Mouse (Mus musculus) liver, embryonic 16.5 days (tissue): ENCODE results near the gene Unc119b. TPM values are rescaled to one million over a fixed set of nuclear protein-coding genes. Genes with fewer than 3 reads are reported as not detected.
A peak's percentile ranks its signal among the peaks of the same experiment; 100 is the strongest.

ENCODE experiments used
- ATAC-seq: fragments of 200-750 bp; cut with Nextera tagmentation; 2 replicates; pipeline ENCODE4 v1.8.0; 2017; ENCODE audit warnings: low read depth, mild to moderate bottlenecking, moderate number of reproducible peaks, moderate library complexity
- H3K27ac ChIP-seq: fragments of 300-500 bp; sonication (generic); 2 replicates; pipeline ENCODE4 v1.5.1; 2014; ENCODE audit warnings: mild to moderate bottlenecking, low read length
- H3K27me3 ChIP-seq: fragments of 300-500 bp; sonication (generic); 2 replicates; pipeline ENCODE4 v1.6.1; 2014; ENCODE audit warnings: low read depth, low read length, mixed read lengths; ENCODE audit not compliant: control insufficient read depth, insufficient read depth
- H3K36me3 ChIP-seq: fragments of 300-500 bp; sonication (generic); 2 replicates; pipeline ENCODE4 v1.6.1; 2014; ENCODE audit warnings: mild to moderate bottlenecking; ENCODE audit not compliant: control insufficient read depth, insufficient read depth
- H3K4me1 ChIP-seq: fragments of 300-500 bp; sonication (generic); 2 replicates; pipeline ENCODE4 v1.6.1; 2014; ENCODE audit warnings: low read depth, low read length, mixed read lengths; ENCODE audit not compliant: control insufficient read depth
- H3K4me2 ChIP-seq: fragments of 300-500 bp; sonication (generic); 2 replicates; pipeline ENCODE4 v1.6.1; 2014; ENCODE audit warnings: low read depth, low read length, mixed read lengths
- H3K4me3 ChIP-seq: fragments of 300-500 bp; sonication (generic); 2 replicates; pipeline ENCODE4 v1.5.1; 2014; ENCODE audit warnings: low read depth, mild to moderate bottlenecking, low read length
- H3K9ac ChIP-seq: fragments of 300-500 bp; sonication (generic); 2 replicates; pipeline ENCODE4 v1.6.1; 2014; ENCODE audit warnings: low read depth, low read length
- H3K9me3 ChIP-seq: fragments of 300-500 bp; sonication (generic); replicated peaks from 2 replicates; pipeline ENCODE4 v1.6.1; 2016; ENCODE audit warnings: low read length; ENCODE audit not compliant: control insufficient read depth
- WGBS: fragments of 180-500 bp; shearing (Covaris S2); extraction: QIAGEN DNeasy Blood & Tissue Kit; methylation state at CpG from one replicate; pipeline ENCODE4 v1.1.7; 2014; ENCODE audit not compliant: insufficient replicate concordance; 5-methylcytosine and 5-hydroxymethylcytosine counted together
- polyA plus RNA-seq: library from polyadenylated mRNA; unstranded; fragments of >200 nt; fragmentation: Nextera tagmentation; extraction: Ambion mirVana; gene quantifications from 2 replicates; pipeline ENCODE4 v1.2.1, GENCODE M21; 2015

Unc119b gene
- polyA plus RNA-seq, 1 experiment from 2014 or later, result 8.1 TPM

DNA sequence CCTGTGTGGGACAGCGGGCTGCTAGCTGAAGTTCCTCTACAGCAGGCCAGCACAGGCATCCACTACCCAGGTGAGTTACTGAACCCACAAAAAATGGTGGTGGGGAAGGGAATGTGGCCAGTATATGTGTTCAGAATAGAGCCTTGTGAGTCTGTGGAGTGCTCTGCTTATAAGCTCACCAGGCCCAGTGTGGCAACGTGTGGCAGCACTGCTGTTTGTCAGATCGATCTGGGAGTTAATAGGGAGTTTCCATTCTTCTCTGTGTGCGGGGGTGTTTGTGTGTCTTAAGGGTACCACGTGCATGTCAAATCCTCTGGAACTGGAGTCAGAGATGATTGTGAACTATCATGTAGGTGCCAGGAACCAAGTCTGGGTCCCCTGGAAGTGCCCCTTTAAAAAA lies 35.2 kb downstream of the Unc119b start:
- Histone ChIP-seq H3K4me1 (no peaks in the 10 kb centered on the region), H3K4me3 (no peak overlapping the region), H3K9ac (no peak overlapping the region), H3K9me3 (no peaks in the 10 kb centered on the region), H3K4me2 (no peak overlapping the region), H3K27ac (no peak overlapping the region), H3K36me3 (peaks cover 42% of the 10 kb centered on the region), H3K27me3 (no peaks in the 10 kb centered on the region)
- peak; percentile 37; the same call in 1 of the 2 replicates for ATAC-seq
- WGBS, result 73% methylated on average over 5 of the region's 5 CpGs

DNA sequence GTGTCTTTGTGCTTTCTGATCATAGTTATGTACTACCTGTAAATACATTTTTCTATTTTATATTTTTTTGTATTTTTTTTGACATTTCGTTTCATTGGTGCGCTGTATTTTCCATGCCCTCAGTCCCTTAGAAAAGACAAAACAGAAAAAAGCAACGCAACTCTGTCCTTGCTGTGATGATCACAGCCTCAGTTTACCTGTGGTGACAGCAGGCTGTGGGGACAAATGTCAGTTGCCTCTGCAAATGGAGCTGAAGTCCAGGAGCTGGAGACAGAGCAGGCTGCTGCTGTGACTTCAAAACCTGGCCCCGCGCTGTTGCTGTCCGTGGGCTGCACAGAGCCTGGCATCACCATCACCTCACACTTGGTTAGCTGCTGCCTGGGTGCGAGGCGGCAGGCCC lies 36.6 kb downstream of the Unc119b start, which contains the start of gene Gm10401:
Gene Gm10401 (minus strand): TSS at position 101 of the 400 bp plus-strand sequence.
- Histone ChIP-seq H3K4me1 (no peaks in the 10 kb centered on the region), H3K4me3 (no peak within 1 kb of the TSS), H3K27ac (no peak within 1 kb of the TSS), H3K27me3 (no peaks in the 10 kb centered on the region), H3K9me3 (no peaks in the 10 kb centered on the region), H3K9ac (no peak within 1 kb of the TSS), H3K36me3 (peaks cover 42% of the 10 kb centered on the region), H3K4me2 (no peak within 1 kb of the TSS)
- WGBS, result 97% methylated on average over 8 of the region's 8 CpGs
- no peak for ATAC-seq

DNA sequence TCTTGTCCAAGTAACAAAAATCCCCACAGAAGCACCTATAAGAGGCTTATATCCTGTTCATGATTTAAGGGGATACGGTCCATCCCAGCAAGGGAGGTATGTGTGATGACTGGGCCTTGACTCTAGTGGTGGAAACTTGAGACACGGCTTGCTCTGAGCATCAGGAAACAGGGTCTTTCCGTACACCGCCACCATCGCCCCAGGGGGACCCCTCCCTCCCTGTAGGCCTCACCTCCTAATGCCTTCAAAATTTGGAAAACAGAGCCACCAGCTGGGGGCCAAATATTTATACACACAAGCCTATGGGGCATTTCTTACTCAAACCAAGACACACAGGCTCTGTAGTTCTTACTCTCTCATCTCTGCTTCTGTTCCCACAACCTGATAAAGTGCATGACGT lies 43.0 kb downstream of the Unc119b start:
- Histone ChIP-seq H3K4me1 (no peaks in the 10 kb centered on the region), H3K9me3 (no peaks in the 10 kb centered on the region), H3K36me3 (peaks cover 54% of the 10 kb centered on the region), H3K27me3 (no peaks in the 10 kb centered on the region), H3K27ac (no peak overlapping the region), H3K4me3 (no peak overlapping the region), H3K4me2 (no peak overlapping the region), H3K9ac (no peak overlapping the region)
- WGBS, result 90% methylated on average over 6 of the region's 6 CpGs
- ATAC-seq, result no peak

DNA sequence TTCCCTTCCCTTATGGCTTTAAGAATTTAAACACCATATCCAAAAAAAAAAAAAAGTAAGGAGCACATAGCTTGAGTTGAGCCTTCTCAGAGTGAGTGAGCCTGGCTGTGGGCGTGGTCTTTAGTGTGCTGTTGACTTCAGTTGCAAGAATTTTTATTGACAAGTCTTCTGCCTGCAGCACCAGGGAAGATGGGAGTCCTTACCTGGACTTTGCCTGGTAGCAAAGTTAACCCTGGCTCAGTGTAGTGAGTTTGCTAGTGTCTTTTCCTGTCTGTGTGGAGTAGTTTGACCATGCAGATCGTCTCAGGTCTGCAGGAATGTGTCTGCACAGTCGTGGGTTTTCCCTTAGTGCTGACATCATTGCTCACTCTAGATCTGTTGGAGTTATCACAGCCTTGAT lies 43.8 kb downstream of the Unc119b start:
- 61% methylated on average over 3 of the region's 3 CpGs for WGBS

DNA sequence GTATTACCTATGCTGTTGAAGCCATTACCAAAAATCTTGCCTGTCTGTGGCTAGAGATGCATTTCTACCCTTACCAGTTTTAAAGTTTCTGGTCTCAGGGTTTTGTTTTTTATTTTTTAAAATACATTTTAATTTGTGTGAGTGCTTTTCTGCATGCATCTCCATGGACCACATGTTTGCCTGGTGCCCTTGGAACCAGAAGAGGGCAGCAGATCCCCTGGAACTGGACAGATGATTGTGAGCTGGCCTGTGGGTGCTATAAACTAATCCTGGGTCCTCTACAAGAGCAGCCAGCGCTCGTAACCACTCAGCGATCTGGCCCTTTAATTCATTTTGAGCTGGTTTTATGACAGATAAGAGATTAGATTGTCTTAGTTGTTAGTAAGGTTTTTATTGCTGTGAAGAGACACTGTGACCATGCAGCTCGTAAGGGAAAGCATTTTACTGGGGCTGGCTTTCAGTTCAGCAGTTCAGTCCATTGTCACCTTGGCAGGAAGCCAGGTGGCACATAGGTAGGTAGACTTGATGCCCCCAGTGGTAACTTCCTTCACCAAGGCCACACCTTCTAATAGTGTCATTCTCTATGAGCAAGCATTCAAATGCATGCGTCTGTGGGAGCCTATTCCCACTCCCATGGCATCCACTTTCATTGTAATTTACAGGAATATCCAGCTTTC lies 45.0 kb downstream of the Unc119b start:
- WGBS, result 93% methylated on average over 5 of the region's 5 CpGs
- H3K9ac ChIP-seq, result no peak overlapping the region

More for the DNA sequence above, 43.8 kb downstream of the Unc119b start:
- ATAC-seq, result no peak
- Histone ChIP-seq H3K36me3 (peaks cover 51% of the 10 kb centered on the region), H3K27me3 (no peaks in the 10 kb centered on the region), H3K4me3 (no peak overlapping the region), H3K4me1 (no peaks in the 10 kb centered on the region), H3K9me3 (no peaks in the 10 kb centered on the region), H3K27ac (no peak overlapping the region), H3K9ac (no peak overlapping the region), H3K4me2 (no peak overlapping the region)

DNA sequence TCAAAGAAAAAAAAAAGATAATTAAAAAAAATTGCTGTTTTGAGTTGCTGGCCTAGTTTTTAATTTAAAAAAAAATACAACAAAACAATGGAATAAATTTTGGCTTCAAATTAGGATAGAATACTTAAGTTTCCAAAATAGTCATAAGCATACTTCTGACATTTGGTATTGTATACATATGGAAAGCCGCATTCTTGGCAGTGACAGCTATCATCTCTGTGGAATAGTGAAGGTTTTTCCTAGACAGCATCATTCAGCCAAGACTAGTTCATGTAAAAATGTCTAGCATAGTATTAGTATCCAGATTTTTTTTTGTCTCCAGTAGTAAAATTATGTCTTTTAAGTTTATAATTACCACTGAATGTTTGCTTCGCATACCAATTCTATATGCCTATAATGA lies 49.1 kb downstream of the Unc119b start:
- WGBS, result 92% methylated on average over 2 of the region's 2 CpGs
- peaks cover 59% of the 10 kb centered on the region for H3K36me3 ChIP-seq
- ATAC-seq, result no peak

More for the DNA sequence above, 45.0 kb downstream of the Unc119b start:
- no peaks in the 10 kb centered on the region for H3K9me3 ChIP-seq
- no peaks in the 10 kb centered on the region for H3K27me3 ChIP-seq
- no peak for ATAC-seq
- H3K4me1 ChIP-seq, result peaks cover 4% of the 10 kb centered on the region
- H3K36me3 ChIP-seq, result peaks cover 47% of the 10 kb centered on the region
- no peak overlapping the region for H3K4me3 ChIP-seq
- no peak overlapping the region for H3K4me2 ChIP-seq
- H3K27ac ChIP-seq, result no peak overlapping the region

DNA sequence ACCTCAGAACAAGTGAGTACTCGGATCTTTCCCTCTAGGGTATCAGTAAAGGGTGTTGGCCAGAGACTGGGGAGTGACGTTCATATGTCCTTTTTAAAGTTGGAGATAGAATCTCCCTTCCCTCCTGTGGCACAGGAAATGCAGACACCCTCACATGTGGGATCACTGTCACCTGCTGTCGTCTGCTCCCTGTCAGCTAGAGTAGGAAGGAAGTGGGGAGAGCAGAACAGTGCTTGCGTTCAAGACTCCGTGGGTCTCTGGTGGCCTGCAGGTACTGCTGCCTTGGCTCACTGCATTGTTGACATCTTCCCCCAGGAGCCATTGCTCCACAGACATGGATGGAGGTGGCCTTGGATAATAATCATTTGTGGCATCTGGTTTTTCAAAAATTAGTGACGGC lies 51.3 kb downstream of the Unc119b start:
- Histone ChIP-seq H3K4me3 (no peak overlapping the region), H3K36me3 (peaks cover 41% of the 10 kb centered on the region), H3K9me3 (no peaks in the 10 kb centered on the region), H3K27ac (no peak overlapping the region), H3K4me2 (no peak overlapping the region), H3K9ac (no peak overlapping the region), H3K27me3 (no peaks in the 10 kb centered on the region), H3K4me1 (peaks cover 10% of the 10 kb centered on the region)
- WGBS, result 60% methylated on average over 6 of the region's 6 CpGs
- ATAC-seq, result no peak

More for the DNA sequence above, 49.1 kb downstream of the Unc119b start:
- Histone ChIP-seq H3K9me3 (no peaks in the 10 kb centered on the region), H3K4me3 (no peak overlapping the region), H3K9ac (no peak overlapping the region), H3K27ac (no peak overlapping the region), H3K4me1 (peaks cover 6% of the 10 kb centered on the region), H3K27me3 (no peaks in the 10 kb centered on the region), H3K4me2 (no peak overlapping the region)

DNA sequence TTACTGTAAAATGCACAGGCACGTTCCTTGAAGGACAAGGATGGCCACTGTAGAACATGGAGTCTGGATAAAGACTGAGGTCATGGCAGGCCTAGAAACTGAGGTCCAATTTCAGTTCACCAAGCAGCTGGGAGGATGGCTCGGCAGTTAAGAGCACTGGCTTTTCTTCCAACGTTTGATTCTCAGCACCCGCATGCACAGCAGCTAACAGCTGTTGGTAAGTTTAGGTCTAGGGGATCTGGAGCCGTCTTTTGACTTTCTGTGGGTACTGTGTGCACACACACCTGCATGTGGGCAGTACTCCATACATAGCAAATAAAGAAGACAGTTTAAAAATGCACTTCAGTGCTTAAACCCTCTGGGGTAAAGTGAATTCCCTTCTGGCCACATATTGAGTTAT lies 53.1 kb downstream of the Unc119b start:
- WGBS, result 79% methylated on average over 5 of the region's 5 CpGs
- H3K4me3 ChIP-seq, result no peak overlapping the region
- peaks cover 34% of the 10 kb centered on the region for H3K36me3 ChIP-seq
- ATAC-seq, result no peak
- H3K27me3 ChIP-seq, result no peaks in the 10 kb centered on the region
- H3K4me1 ChIP-seq, result peaks cover 21% of the 10 kb centered on the region
- no peak overlapping the region for H3K9ac ChIP-seq
- H3K9me3 ChIP-seq, result no peaks in the 10 kb centered on the region
- no peak overlapping the region for H3K27ac ChIP-seq
- no peak overlapping the region for H3K4me2 ChIP-seq

DNA sequence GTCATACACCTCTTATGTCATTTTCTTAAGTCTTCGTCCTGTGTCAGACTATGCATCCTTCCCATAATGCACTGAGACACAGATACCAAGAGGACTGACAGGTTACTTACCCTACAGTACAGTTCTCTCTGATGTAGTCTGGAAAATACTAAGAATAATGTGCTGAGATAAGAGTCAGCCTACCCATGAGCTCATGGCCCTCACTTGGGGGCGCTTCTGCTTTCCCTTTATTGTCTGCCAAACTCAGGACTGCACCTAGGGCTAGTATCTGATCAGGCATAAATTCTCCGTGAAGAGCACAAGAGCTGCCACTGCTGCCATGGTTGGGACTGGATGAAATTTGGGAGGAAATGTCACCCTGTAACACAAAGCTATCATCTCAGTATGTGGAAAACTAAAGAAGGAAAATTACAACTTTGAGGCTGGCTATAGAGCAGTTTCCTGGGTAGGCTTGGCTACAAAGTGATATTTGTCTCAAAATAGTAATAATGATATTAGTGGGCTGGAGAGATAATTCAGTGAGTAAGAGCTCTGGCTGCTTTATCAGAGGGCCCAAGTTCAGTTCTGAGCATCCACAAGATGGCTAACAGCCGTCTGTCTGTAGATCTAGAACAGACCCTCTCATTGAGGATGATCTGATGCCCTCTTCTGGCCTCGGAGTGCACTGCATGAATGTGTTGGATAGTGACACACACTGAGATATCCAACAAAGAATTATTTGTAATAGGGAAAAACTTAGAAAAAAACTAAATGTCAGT lies 58.5 kb downstream of the Unc119b start:
- H3K27ac ChIP-seq, result peak overlapping the region; percentile 85
- H3K36me3 ChIP-seq, result peaks cover 25% of the 10 kb centered on the region
- H3K4me2 ChIP-seq, result no peak overlapping the region
- H3K9ac ChIP-seq, result no peak overlapping the region
- H3K9me3 ChIP-seq, result no peaks in the 10 kb centered on the region
- 31% methylated on average over 5 of the region's 5 CpGs for WGBS
- H3K27me3 ChIP-seq, result no peaks in the 10 kb centered on the region
- H3K4me1 ChIP-seq, result peaks cover 65% of the 10 kb centered on the region
- ATAC-seq, result peak; percentile 43
- H3K4me3 ChIP-seq, result no peak overlapping the region
